Mouse (Mus musculus) limb, embryonic 11.5 days (tissue): ENCODE measurements around the gene Map2. TPM values are rescaled to one million over a fixed set of nuclear protein-coding genes. Genes with fewer than 3 reads are reported as not detected.
A peak's percentile ranks its signal among the peaks of the same experiment; 100 is the strongest.

Experiments
- ATAC-seq: fragments of 200-750 bp; cut with Nextera tagmentation; 2 replicates; pipeline ENCODE4 v1.8.0; 2017; ENCODE audit warnings: low read depth; ENCODE audit not compliant: insufficient number of reproducible peaks, low FRiP score, low TSS enrichment
- DNase-seq: peaks from one replicate; pipeline ENCODE4 v3.0.0-alpha.2; 2015; ENCODE audit warnings: low spot score
- H3K27ac ChIP-seq: fragments of 300-500 bp; sonication (generic); replicated peaks from 2 replicates; pipeline ENCODE4 v1.5.1; 2014; ENCODE audit warnings: low read depth, mild to moderate bottlenecking, low read length
- H3K27me3 ChIP-seq: fragments of 300-500 bp; sonication (generic); 2 replicates; pipeline ENCODE4 v1.6.1; 2014; ENCODE audit warnings: mild to moderate bottlenecking, low read length, mixed read lengths; ENCODE audit not compliant: control insufficient read depth, insufficient read depth
- H3K36me3 ChIP-seq: fragments of 300-500 bp; sonication (generic); 2 replicates; pipeline ENCODE4 v1.6.1; 2014; ENCODE audit warnings: mild to moderate bottlenecking, low read length, moderate library complexity, mixed read lengths; ENCODE audit not compliant: control insufficient read depth, insufficient read depth
- H3K4me1 ChIP-seq: fragments of 300-500 bp; sonication (generic); 2 replicates; pipeline ENCODE4 v1.6.1; 2014; ENCODE audit warnings: low read length, mixed read lengths; ENCODE audit not compliant: control insufficient read depth, insufficient read depth
- H3K4me2 ChIP-seq: fragments of 300-500 bp; sonication (generic); 2 replicates; pipeline ENCODE4 v1.6.1; 2014; ENCODE audit warnings: low read depth, mild to moderate bottlenecking, moderate library complexity; ENCODE audit not compliant: severe bottlenecking
- H3K4me3 ChIP-seq: fragments of 300-500 bp; sonication (generic); 2 replicates; pipeline ENCODE4 v1.5.1; 2014; ENCODE audit warnings: low read depth, low read length
- H3K9ac ChIP-seq: fragments of 300-500 bp; sonication (generic); 2 replicates; pipeline ENCODE4 v1.6.1; 2014; ENCODE audit warnings: mild to moderate bottlenecking, low read length
- H3K9me3 ChIP-seq: fragments of 300-500 bp; sonication (generic); 2 replicates; pipeline ENCODE4 v1.6.1; 2016; ENCODE audit warnings: low read length; ENCODE audit not compliant: control insufficient read depth
- WGBS: fragments of 180-500 bp; shearing (Covaris S2); extraction: QIAGEN DNeasy Blood & Tissue Kit; methylation state at CpG from one replicate; pipeline ENCODE4 v1.1.7; 2014; 5-methylcytosine and 5-hydroxymethylcytosine counted together
- polyA plus RNA-seq: library from polyadenylated mRNA; unstranded; fragments of >200 nt; fragmentation: Nextera tagmentation; extraction: Ambion mirVana; gene quantifications from 2 replicates; pipeline ENCODE4 v1.2.1, GENCODE M21; 2014

Map2 gene
- polyA plus RNA-seq, 1 experiment from 2014 or later = 16.5 TPM

- Histone ChIP-seq H3K27me3 (no peaks in the 10 kb centered on the region), H3K27ac (no peak overlapping the region), H3K9ac (no peak overlapping the region), H3K4me1 (no peaks in the 10 kb centered on the region), H3K36me3 (no peaks in the 10 kb centered on the region), H3K4me2 (no peak overlapping the region), H3K9me3 (no peaks in the 10 kb centered on the region), H3K4me3 (no peak overlapping the region)
- 90% methylated on average over 2 of the region's 2 CpGs for WGBS
- ATAC-seq (no peak), DNase-seq (no peak)
Measured at GRCm38 (mm10) chr1:66442922-66443321, 267.8 kb downstream of the Map2 start.

GRCm38 (mm10) chr1:66449471-66449870, 274.4 kb downstream of the Map2 start:
- H3K9ac ChIP-seq = no peak overlapping the region
- H3K27me3 ChIP-seq = no peaks in the 10 kb centered on the region
- 63% methylated on average over 2 of the region's 2 CpGs for WGBS
- DNase-seq (no peak), ATAC-seq (no peak)
- no peak overlapping the region for H3K27ac ChIP-seq
- no peak overlapping the region for H3K4me3 ChIP-seq
- no peaks in the 10 kb centered on the region for H3K9me3 ChIP-seq
- H3K4me2 ChIP-seq = no peak overlapping the region
- H3K4me1 ChIP-seq = no peaks in the 10 kb centered on the region
- no peaks in the 10 kb centered on the region for H3K36me3 ChIP-seq

- Histone ChIP-seq H3K9me3 (no peaks in the 10 kb centered on the region), H3K4me3 (no peak overlapping the region), H3K36me3 (no peaks in the 10 kb centered on the region), H3K27ac (no peak overlapping the region), H3K9ac (no peak overlapping the region), H3K4me2 (no peak overlapping the region), H3K27me3 (no peaks in the 10 kb centered on the region), H3K4me1 (no peaks in the 10 kb centered on the region)
- DNase-seq = no peak
- no peak for ATAC-seq
- 27% methylated on average over 2 of the region's 2 CpGs for WGBS
Measured at GRCm38 (mm10) chr1:66456580-66456979, 281.5 kb downstream of the Map2 start.

GRCm38 (mm10) chr1:66457747-66458146, 282.7 kb downstream of the Map2 start:
- H3K4me2 ChIP-seq = no peak overlapping the region
- no peaks in the 10 kb centered on the region for H3K9me3 ChIP-seq
- DNase-seq = no peak
- ATAC-seq = no peak
- H3K4me3 ChIP-seq = no peak overlapping the region
- 79% methylated on average over 3 of the region's 3 CpGs for WGBS
- H3K9ac ChIP-seq = no peak overlapping the region
- H3K27ac ChIP-seq = no peak overlapping the region
- no peaks in the 10 kb centered on the region for H3K4me1 ChIP-seq
- H3K36me3 ChIP-seq = no peaks in the 10 kb centered on the region
- H3K27me3 ChIP-seq = no peaks in the 10 kb centered on the region

- DNase-seq (no peak), ATAC-seq (no peak)
- Histone ChIP-seq H3K4me2 (no peak overlapping the region), H3K4me1 (no peaks in the 10 kb centered on the region), H3K27ac (no peak overlapping the region), H3K9ac (no peak overlapping the region), H3K9me3 (no peaks in the 10 kb centered on the region), H3K36me3 (no peaks in the 10 kb centered on the region), H3K4me3 (no peak overlapping the region), H3K27me3 (no peaks in the 10 kb centered on the region)
- 78% methylated on average over 3 of the region's 3 CpGs for WGBS
Measured at GRCm38 (mm10) chr1:66459394-66459793, 284.3 kb downstream of the Map2 start.

- Histone ChIP-seq H3K4me1 (no peaks in the 10 kb centered on the region), H3K9me3 (no peaks in the 10 kb centered on the region), H3K36me3 (no peaks in the 10 kb centered on the region), H3K27ac (no peak overlapping the region), H3K4me2 (no peak overlapping the region), H3K27me3 (no peaks in the 10 kb centered on the region), H3K4me3 (no peak overlapping the region), H3K9ac (no peak overlapping the region)
- DNase-seq (no peak), ATAC-seq (no peak)
- WGBS = 87% methylated on average over 4 of the region's 4 CpGs
Measured at GRCm38 (mm10) chr1:66460850-66461249, 285.8 kb downstream of the Map2 start.

- WGBS = under 1% methylated on average over 66 of the region's 83 CpGs
- DNase-seq = peak; percentile 78
- H3K4me2 ChIP-seq = peak within 1 kb of the TSS; percentile 84
- no peak within 1 kb of the TSS for H3K27ac ChIP-seq
- H3K4me3 ChIP-seq = peak within 1 kb of the TSS; percentile 45
- H3K36me3 ChIP-seq = no peaks in the 10 kb centered on the region
- H3K9me3 ChIP-seq = no peaks in the 10 kb centered on the region
- H3K27me3 ChIP-seq = peaks cover 10% of the 10 kb centered on the region; the same call in 1 of the 2 replicates
- no peaks in the 10 kb centered on the region for H3K4me1 ChIP-seq
- H3K9ac ChIP-seq = peak within 1 kb of the TSS; percentile 37; the same call in 1 of the 2 replicates
- ATAC-seq = peak; percentile 93
Measured at GRCm38 (mm10) chr1:66467821-66468703, 293.0 kb downstream of the Map2 start, which contains the start of gene Unc80. Gene Unc80, plus strand, starts transcription at chr1:66468367.

GRCm38 (mm10) chr1:66468704-66469020, 293.6 kb downstream of the Map2 start:
- no peak overlapping the region for H3K27ac ChIP-seq
- no peaks in the 10 kb centered on the region for H3K4me1 ChIP-seq
- no peaks in the 10 kb centered on the region for H3K36me3 ChIP-seq
- H3K4me3 ChIP-seq = peak overlapping the region; percentile 45
- DNase-seq = no peak
- H3K9me3 ChIP-seq = no peaks in the 10 kb centered on the region
- peaks cover 10% of the 10 kb centered on the region; the same call in 1 of the 2 replicates for H3K27me3 ChIP-seq
- no peak overlapping the region for H3K9ac ChIP-seq
- H3K4me2 ChIP-seq = peak overlapping the region; percentile 84
- ATAC-seq = no peak
- WGBS = 23% methylated on average over 3 of the region's 3 CpGs
